Mouse (Mus musculus): ENCODE data around the gene Por.

Gene Por

GRCm38 (mm10) chr5:135657128-135657527, 12.7 kb upstream of the Por start:
- no peak for DNase-seq (ENCODE audit: low spot score)

GRCm38 (mm10) chr5:135657703-135658373, 12.0 kb upstream of the Por start:
- no peak for DNase-seq (ENCODE audit: low spot score)

- no peak for DNase-seq (ENCODE audit: low spot score)
Observed at GRCm38 (mm10) chr5:135659956-135660355, 9.9 kb upstream of the Por start.

GRCm38 (mm10) chr5:135660535-135660934, 9.3 kb upstream of the Por start:
- no peak for DNase-seq (ENCODE audit: low spot score)

- no peak for DNase-seq (ENCODE audit: low spot score)
Observed at GRCm38 (mm10) chr5:135666890-135667289, 2.9 kb upstream of the Por start.

- no peak for DNase-seq (ENCODE audit: low spot score)
Observed at GRCm38 (mm10) chr5:135668071-135668470, 1.8 kb upstream of the Por start.

- DNase-seq (ENCODE audit: low spot score), result no peak
Observed at GRCm38 (mm10) chr5:135670881-135671280, 1.0 kb downstream of the Por start.

GRCm38 (mm10) chr5:135672509-135672908, 2.7 kb downstream of the Por start:
- no peak for DNase-seq (ENCODE audit: low spot score)

- no peak for DNase-seq (ENCODE audit: low spot score)
Observed at GRCm38 (mm10) chr5:135672980-135673379, 3.1 kb downstream of the Por start.

GRCm38 (mm10) chr5:135674349-135674775, 4.5 kb downstream of the Por start:
- no peak for DNase-seq (ENCODE audit: low spot score)

- DNase-seq (ENCODE audit: low spot score), result peak; percentile 83
Observed at GRCm38 (mm10) chr5:135674821-135675220, 5.0 kb downstream of the Por start.

- DNase-seq (ENCODE audit: low spot score), result no peak
Observed at GRCm38 (mm10) chr5:135676696-135677095, 6.9 kb downstream of the Por start.

- DNase-seq (ENCODE audit: low spot score), result no peak
Observed at GRCm38 (mm10) chr5:135677251-135677650, 7.4 kb downstream of the Por start.

GRCm38 (mm10) chr5:135678481-135678880, 8.6 kb downstream of the Por start:
- peak; percentile 59 for DNase-seq (ENCODE audit: low spot score)

GRCm38 (mm10) chr5:135680967-135681545, 11.2 kb downstream of the Por start:
- DNase-seq (ENCODE audit: low spot score), result no peak

- DNase-seq (ENCODE audit: low spot score), result no peak
Observed at GRCm38 (mm10) chr5:135682009-135682408, 12.2 kb downstream of the Por start.

GRCm38 (mm10) chr5:135682942-135683570, 13.2 kb downstream of the Por start:
- no peak for DNase-seq (ENCODE audit: low spot score)

GRCm38 (mm10) chr5:135690401-135690800, 20.6 kb downstream of the Por start:
- no peak for DNase-seq (ENCODE audit: low spot score)

- DNase-seq (ENCODE audit: low spot score), result no peak
Observed at GRCm38 (mm10) chr5:135691266-135691665, 21.4 kb downstream of the Por start.

- DNase-seq (ENCODE audit: low spot score), result no peak
Observed at GRCm38 (mm10) chr5:135693281-135693853, 23.5 kb downstream of the Por start.

- DNase-seq (ENCODE audit: low spot score), result no peak
Observed at GRCm38 (mm10) chr5:135695277-135695721, 25.5 kb downstream of the Por start.

GRCm38 (mm10) chr5:135697711-135698111, 27.9 kb downstream of the Por start:
- DNase-seq (ENCODE audit: low spot score), result no peak

GRCm38 (mm10) chr5:135701601-135702000, 31.8 kb downstream of the Por start:
- no peak for DNase-seq (ENCODE audit: low spot score)

All from ovary, adult 18-20 months (tissue).